Mouse (Mus musculus): ENCODE data around the gene Shmt1. TPM values are rescaled to one million over a fixed set of nuclear protein-coding genes. Genes with fewer than 3 reads are reported as not detected.

Shmt1 gene
- total RNA-seq, 2 experiments from 2014 or later: 5.1 to 12.6 TPM

DNA sequence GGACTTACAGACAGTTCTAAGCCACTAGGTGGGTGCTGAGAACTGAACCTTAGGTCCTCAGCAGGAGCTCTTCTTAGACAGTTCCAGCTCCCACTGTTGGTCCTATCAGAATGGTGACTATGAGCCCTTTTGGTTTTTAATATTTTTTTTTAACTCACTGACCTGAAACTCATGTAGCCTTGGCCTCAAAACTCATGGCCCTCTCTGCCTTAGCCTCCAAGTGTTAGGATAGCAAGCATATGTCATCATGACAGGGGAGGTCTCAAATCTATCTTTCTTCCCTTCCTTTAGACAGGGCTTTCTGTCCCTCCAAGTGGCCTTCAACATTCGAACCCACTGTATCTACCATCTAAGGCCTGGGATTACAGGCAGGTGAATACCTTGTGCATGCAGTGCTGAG lies 10.6 kb downstream of the Shmt1 start:
- no peak for DNase-seq (ENCODE audit: low spot score)
- intact Hi-C loops (cut with DNase I): no loop called here

DNA sequence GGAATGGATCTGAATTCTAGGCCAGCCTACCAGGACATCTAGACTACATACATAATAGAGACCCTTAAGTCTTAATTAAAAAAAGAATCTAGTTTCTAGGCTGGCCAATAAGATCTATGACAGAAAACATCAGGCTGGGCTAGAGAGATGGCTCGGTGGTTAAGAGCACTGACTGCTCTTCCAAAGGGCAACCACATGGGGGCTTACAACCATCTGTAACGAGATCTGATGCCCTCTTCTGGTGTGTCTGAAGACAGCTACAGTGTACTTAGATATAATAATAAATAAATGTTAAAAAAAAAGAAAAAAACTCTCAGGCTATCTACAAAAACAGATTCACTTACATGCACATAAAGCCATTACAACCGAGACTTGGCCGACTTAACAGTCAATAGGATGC lies 11.5 kb downstream of the Shmt1 start:
- DNase-seq (ENCODE audit: low spot score): no peak
- intact Hi-C loops (cut with DNase I): no loop called here

DNA sequence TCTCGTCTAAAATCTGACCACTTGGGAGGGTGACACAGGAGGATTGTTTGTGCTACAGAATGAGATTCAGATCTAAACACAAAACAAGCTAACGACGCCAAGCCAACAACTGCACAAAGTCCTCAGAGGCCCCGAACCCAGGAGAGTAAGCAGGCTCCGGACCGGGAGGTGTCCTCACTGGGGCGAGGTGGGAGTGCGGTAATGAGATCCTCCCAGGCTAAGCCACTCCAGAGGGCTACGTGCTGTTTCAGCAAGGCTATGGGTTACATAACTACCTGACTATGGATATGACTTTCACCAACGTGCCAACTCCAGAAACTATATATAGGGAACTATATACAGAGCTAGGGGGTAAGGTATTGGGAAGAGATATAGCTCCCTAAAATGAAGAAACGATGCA lies 15.2 kb downstream of the Shmt1 start:
- no peak for DNase-seq (ENCODE audit: low spot score)
- intact Hi-C loops (cut with DNase I): no loop called here

DNA sequence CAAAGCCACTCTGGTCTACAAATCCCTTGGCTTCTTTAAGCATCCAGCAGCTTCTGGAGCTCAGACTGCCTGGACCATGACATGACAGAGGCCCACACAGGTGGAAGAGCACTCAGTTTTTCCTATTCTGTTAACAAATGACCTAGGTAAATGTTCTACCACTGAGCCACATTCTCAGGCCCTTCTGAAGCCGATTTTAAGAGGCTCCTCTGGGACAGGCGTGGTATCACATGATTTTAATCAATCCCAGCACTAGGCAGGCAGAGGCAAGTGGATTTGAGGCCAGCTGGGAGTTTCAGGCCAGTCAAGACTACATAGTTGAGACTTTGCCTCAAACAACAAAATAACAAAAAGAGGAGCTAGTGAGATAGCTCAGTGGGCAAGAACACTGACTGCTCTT lies 21.0 kb downstream of the Shmt1 start:
- intact Hi-C loops (cut with DNase I): no loop called here
- no peak for DNase-seq (ENCODE audit: low spot score)

DNA sequence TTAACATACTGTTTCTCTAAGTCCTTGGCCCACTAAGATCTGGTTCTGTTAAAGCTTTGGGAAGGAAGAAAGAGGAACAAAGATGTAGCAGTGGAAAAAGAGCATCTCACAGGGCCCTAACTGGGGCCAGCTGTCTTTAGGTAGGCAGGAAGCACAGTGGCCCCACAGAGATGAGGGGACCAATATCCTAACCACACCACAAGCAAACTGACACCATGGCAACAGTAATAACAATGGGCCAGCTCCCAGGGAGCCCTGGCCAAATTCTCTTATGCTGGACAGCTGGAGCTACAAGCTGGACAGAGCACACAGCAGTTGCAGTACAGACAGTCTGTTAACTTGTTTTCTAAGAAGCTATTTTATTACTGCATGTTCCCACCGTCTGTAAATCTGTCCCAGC lies 23.9 kb downstream of the Shmt1 start:
- intact Hi-C loops (cut with DNase I): no loop called here
- peak; percentile 48 for DNase-seq (ENCODE audit: low spot score)

DNA sequence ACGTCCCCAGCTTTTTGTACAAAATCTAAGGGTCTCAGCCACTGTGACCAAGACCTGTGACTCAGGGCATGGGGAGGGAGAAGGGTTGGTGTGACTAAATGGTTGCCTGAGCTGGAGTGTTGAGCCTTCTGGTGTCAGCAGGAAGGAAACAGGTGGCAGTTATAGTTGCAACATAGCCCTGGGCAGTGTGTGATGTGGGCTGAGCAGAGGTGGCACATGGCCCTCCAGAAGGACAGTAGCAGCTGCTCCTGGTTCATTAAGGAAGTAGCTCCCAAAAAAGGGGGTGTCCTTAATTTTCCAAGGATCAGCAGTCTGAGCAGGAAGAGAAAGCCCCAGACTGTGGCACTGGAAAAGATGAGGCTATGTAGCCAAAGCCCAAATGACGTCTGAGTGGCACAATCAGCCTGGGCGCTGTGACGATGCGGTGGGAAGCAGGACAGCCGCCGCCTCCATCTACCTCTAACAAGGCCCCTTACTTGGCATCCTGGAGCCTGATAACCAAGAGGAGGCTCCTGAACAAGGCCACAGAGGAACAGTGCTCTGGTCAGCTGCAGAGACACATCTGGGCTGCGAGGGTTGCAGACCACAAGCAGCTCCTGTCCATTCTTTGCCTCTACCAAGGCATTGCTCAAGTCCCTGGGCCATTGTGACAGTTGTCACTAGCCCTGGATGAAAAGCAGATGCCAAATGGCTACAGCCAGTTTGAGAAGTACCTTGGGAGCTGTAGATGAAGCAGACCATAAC lies 27.2 kb downstream of the Shmt1 start:
- intact Hi-C loops (cut with DNase I): no loop called here
- no peak for DNase-seq (ENCODE audit: low spot score)

DNA sequence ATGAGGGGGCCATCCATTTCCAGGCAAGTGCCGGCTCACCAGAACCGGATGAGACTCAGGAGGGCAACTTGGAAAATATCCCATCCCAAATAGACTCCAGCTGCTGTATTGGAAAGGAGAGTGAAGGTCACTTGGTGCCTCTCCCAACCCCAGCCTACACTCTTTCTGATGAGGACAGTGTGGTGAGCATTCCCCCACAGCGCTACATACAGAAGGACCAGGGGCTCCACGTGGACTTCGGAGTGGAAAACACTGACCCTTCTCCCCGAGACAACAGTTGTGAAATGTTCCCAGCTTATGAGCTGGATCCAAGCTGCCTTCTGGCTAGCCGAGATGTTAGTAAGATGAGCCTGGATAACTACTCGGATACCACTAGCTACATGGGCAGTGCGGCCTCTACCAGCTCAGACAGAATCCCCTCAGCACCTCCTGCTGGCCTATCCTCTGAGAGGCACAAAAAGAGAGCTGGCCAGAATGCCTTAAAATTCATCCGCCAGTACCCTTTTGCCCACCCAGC lies 31.8 kb downstream of the Shmt1 start:
- intact Hi-C loops (cut with DNase I): loop anchor here (2.0 to 5.0 kb wide), 4 partner anchors 53 to 242 kb away; partner anchors contain the start of genes Alkbh5 and Tmem11
- DNase-seq (ENCODE audit: low spot score): no peak

DNA sequence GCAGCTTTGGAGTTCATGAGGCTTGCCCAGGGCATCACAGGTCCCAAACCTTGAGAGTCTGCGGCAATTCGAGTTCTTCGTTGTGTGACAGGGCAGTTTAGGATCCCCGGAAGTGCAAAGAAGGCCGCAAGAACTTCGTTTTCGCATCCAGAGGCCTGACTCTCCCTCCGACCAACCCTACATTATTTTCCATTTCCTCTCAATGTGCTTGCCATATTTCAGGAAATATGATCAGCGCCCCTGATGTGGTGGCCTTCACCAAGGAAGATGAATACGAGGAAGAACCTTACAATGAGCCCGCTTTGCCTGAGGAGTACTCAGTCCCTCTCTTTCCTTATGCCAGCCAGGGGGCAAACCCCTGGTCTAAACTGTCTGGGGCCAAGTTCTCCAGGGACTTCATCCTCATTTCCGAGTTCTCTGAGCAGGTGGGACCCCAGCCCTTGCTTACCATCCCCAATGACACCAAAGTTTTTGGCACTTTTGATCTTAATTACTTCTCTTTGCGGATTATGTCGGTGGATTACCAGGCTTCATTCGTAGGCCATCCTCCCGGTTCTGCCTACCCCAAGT lies 33.6 kb downstream of the Shmt1 start:
- DNase-seq (ENCODE audit: low spot score): no peak

DNA sequence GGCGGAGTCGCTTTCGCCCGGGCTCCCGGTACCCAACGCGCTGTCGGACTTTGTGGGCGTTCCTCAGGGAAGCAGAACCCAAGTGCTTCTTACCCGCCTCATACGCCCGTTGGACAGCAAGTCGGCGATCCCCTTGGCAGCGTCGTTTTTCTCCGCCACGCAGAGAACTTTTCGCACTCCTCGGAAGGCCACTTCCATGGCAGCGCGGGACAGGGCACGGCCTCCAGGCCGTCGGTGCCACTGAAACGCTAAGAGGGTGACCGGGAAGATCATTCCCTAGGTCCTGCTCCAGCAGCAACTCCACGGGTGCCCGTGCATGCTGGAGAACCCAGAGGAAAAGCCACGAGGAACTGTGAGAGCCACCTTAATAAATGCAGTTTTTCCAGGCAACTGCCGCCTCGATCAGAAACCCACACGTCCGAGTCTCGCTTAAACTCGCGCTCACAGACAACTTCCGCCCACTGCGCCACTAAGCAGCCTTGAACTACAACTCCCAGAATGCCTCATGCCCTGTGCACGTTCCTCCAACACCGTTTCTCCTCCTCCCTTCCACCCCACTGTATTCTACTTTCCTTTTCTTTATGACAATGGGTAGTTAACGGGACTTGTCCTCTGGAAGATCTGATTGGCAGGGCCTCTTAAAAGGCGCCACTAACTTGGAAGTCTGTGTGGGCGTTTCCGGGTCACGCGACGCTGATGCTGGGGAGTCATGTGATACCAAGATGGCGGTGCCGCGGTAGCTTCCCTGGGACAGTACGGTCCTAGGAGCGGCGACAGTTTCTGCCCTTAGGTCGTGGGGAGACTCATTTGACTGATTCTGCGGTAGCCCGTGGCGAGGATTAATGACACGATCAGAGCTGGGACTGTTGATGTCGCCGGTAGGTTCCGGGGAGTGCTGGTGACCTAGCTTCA lies 34.4 kb downstream of the Shmt1 start, which contains the start of the genes Top3a and Smcr8:
Gene Top3a (minus strand): TSS at position 537 of the 912 bp plus-strand sequence.
Gene Smcr8 (plus strand): TSS at position 696 of the 912 bp plus-strand sequence.
- peak; percentile 77 for DNase-seq (ENCODE audit: low spot score)
- intact Hi-C loops (cut with DNase I): loop anchor here (2.0 to 5.0 kb wide), 4 partner anchors 48 to 240 kb away; partner anchors contain the start of genes Alkbh5, Mief2 and Tmem11

More for the DNA sequence above, 33.6 kb downstream of the Shmt1 start:
- intact Hi-C loops (cut with DNase I): loop anchor here (2.0 to 5.0 kb wide), 5 partner anchors 49 to 241 kb away; partner anchors contain the start of genes Alkbh5, Mief2 and Tmem11

DNA sequence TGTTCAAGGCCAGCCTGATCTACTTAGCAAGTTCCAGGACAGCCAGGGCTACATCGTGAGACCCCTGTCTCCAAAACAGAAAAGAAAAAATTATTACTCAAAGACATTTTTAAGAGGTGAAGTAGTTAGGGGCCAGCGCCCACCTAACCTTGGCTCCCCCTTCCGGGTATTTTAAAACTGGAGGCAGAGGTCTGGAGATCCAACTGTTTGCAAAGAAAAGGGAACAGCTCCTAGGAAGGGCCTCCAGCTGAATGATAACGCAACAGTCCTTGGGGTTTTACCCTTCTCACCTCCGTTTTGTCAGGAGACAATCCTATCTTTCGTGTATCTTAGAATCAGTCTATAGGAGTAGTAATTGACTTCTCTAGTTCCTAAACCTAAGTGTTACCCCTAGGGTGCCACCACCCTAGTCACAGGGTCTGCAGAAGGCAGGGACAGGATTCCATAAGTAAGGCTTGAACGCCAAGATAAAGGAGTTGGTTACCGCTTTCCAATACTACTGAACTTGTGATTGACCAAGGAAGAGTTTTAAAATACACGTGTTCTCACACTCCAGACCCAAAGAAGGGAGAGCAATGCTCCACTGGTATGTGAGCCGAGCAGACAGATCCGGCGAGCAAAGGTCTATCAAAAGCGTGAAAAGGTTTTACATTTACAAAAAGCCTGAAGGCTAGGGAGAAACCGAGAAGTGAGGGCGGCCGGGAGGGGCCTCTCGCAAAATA lies 35.2 kb downstream of the Shmt1 start:
- DNase-seq (ENCODE audit: low spot score): no peak
- intact Hi-C loops (cut with DNase I): loop anchor here (2.0 to 5.0 kb wide), 4 partner anchors 47 to 239 kb away; partner anchors contain the start of genes Alkbh5, Mief2 and Tmem11

DNA sequence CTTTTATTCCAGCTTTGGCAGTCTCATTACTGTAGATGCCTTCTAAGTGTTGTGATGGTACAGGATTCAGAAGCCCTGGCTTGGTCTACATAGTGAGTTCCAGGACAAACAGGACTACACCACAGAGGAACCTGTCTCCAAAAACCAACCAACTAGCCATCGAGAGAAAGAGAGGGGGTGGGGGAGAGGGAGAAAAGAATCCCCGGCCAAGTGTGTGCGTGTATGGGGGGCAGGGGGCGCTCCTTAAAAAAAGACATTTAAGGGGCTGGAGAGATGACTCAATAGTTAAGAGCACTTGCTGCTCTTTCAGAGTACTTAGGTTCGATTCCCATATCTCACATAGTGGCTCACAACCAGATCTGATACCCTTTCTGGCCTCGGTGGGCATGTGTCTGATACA lies 35.9 kb downstream of the Shmt1 start:
- intact Hi-C loops (cut with DNase I): loop anchor here (5.0 kb wide), 3 partner anchors 73 to 238 kb away; partner anchors contain the start of genes Alkbh5 and Tmem11
- no peak for DNase-seq (ENCODE audit: low spot score)

DNA sequence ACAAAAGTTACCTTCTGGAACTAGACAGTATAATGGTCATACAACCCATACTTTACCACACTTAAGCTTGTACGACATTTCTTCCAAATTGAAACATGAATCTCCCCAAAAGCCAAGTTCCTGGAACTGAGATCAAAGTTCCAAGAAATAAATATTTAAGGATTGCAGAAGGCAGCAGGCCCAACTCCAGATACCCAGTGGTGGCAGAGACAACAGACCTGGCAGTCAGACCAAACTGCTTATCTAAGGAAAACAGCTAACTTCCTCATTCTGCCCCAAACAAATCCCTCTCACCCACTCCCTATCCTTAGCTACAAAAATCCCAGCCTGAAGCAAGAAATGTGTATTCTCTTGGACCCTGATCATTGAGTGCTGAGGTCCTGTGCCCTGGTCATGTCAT lies 36.7 kb downstream of the Shmt1 start:
- no peak for DNase-seq (ENCODE audit: low spot score)
- intact Hi-C loops (cut with DNase I): loop anchor here (5.0 kb wide), 3 partner anchors 73 to 238 kb away; partner anchors contain the start of genes Alkbh5 and Tmem11

DNA sequence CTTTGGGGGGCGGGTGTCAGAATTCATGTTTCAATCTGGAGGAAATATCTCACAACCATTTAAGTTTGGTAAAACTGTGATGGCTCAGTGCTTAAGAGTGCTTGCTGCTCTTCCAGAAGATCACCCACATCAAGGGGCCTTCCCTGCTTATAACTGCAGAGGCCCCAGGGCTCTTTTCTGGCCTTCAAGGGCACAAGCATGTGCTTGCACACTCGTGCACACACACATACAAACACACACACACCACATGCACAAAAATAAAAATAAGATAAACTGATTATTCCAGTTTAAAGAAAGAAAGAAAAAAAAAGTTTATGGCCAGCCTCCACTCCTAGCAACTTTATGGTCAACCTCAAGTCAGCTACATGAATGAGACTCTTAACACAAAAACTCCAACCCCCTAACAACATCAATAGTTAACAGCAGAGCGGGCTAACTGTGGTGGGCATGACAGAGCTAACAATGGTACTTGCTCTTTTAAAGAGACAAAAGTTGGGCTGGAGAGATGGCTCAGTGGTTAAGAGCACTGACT lies 37.3 kb downstream of the Shmt1 start:
- DNase-seq (ENCODE audit: low spot score): no peak
- intact Hi-C loops (cut with DNase I): no loop called here

DNA sequence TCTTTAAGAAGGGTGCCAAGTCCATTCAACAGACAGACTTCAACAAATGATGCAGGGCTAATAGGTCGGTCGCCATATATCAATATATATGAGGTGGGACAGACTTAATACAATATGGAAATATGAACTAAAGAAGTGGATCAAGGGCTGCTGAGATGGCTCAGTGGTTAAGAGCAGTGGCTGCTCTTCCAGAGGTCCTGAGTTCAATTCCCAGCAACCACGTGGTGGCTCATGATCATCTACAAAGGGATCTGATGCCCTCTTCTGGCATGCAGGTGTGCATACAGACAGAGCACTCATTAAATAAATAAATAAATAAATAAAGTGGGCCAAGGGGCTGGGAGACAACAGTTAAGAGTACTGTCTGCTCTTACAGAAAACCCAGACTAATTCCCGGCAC lies 39.4 kb downstream of the Shmt1 start:
- intact Hi-C loops (cut with DNase I): no loop called here
- no peak for DNase-seq (ENCODE audit: low spot score)

DNA sequence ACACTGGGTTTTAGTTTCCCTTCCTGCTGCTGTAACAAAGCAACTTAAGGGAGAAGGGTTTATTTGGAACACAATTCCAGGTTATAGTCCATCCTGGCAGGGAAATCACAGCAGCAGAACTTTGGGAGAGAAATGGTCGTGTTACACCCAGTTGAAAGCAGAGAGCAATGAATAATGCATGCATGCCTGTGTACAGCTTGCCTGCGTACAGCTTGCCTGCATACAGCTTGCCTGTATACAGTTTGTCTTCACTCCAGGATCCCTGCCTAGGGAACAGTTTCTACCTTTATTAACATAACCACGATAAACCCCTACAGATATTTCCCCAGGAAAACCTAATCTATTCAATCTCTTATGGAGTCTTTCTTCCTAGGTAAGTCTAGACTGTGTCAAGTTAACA lies 40.7 kb downstream of the Shmt1 start:
- no peak for DNase-seq (ENCODE audit: low spot score)
- intact Hi-C loops (cut with DNase I): no loop called here

DNA sequence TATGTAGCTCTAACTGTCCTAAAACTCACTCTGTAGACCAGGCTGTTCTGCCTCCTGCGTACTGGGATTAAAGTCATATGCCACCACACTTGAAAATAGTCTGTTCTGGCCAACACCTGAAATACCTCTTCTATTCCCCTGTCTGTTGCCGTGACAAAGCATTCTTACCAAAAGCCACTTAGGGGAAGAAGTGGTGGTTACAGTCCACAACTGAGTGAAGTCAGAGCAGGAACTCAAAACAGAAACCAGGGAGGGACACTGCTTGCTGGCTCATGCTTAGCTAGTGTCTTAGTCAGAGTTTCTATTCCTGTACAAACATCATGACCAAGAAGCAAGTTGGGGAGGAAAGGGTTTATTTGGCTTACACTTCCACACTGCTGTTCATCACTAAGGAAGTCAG lies 42.2 kb downstream of the Shmt1 start:
- DNase-seq (ENCODE audit: low spot score): no peak
- intact Hi-C loops (cut with DNase I): no loop called here

DNA sequence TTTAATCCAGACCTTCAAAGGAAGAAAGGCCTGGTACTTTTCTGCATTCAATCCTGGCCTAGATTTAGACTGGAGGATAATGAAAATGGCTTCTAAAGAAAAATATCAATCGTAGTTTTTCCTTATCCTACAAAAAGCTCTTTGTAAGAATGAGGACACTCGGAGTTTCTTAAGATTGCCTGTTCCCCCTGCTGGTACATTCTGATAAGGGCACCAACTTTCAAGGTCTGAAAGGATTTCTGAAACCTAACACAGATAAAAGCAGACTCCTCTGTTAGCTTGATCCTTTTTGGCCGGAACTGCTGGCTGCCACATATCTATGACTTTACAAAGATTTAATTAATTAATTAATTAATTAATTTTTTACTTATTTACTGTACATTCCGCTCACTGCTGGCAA lies 44.5 kb downstream of the Shmt1 start:
- intact Hi-C loops (cut with DNase I): no loop called here
- DNase-seq (ENCODE audit: low spot score): no peak

DNA sequence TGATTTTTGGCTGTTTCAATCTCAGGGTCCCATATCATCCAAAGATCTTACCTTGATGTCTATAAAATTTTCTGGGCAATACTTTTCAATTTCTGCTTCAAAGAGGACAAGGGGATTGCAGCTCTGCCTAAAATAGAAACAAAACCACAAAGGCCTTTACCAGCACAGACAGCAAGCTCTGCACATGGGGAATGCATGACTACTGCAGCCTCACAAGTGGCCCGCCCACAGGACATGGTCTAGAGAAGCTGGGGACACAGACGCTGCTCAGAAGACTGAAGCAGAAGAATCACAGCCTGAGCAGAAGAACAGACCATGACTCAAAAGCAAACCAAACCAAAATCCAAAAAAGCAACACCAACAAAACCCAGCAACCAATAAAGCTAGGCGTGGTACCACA lies 49.8 kb downstream of the Shmt1 start:
- intact Hi-C loops (cut with DNase I): no loop called here
- no peak for DNase-seq (ENCODE audit: low spot score)

DNA sequence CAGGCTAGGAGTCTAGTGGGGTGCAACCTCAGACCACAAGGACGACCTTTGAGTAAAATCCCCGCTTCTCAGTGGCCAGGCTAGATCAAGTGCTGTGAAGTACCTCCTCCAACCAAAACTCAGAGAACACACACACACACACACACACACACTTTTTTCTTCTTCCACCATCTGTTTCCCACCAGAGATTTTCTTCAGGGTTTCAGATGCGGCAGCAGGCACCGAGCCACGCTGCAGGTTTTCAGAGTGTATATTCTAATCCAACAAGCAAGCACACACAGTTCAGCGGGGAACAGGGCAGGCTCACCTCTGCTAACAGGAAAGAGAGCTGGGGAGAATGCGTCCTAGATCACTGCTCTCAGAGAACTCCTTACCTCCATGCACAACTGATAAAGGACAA lies 55.9 kb downstream of the Shmt1 start:
- no peak for DNase-seq (ENCODE audit: low spot score)
- intact Hi-C loops (cut with DNase I): no loop called here
